Mouse (Mus musculus) E14TG2a.4 (cell line): ENCODE data around the gene Sowahb.

ENCODE experiments used
- H3K27me3 ChIP-seq: 2 replicates; pipeline ENCODE4 v1.6.1; 2014; ENCODE audit warnings: low read length, control low read depth; ENCODE audit not compliant: insufficient read depth
- H3K36me3 ChIP-seq: 2 replicates; pipeline ENCODE4 v1.6.1; 2014; ENCODE audit warnings: low read length, control low read depth; ENCODE audit not compliant: insufficient read depth
- H3K4me1 ChIP-seq: replicated peaks from 2 replicates; pipeline ENCODE4 v1.6.1; 2014; ENCODE audit warnings: low read depth, low read length, control low read depth
- H3K4me3 ChIP-seq: replicated peaks from 2 replicates; pipeline ENCODE4 v1.5.1; 2014; ENCODE audit warnings: mild to moderate bottlenecking, low read length
- H3K9me3 ChIP-seq: 2 replicates; pipeline ENCODE4 v1.6.1; 2014; ENCODE audit warnings: low read length, control low read depth
- CTCF ChIP-seq: conservative IDR thresholded peaks from 2 replicates; pipeline ENCODE4 v1.5.1; 2014; ENCODE audit warnings: low read length
- NANOG ChIP-seq: IDR thresholded peaks from 2 replicates; pipeline ENCODE4 v1.6.1; 2014; ENCODE audit warnings: borderline replicate concordance, low read length, mixed read lengths
- POU5F1 ChIP-seq: IDR thresholded peaks from 2 replicates; pipeline ENCODE4 v1.6.1; 2014; ENCODE audit warnings: low read length, borderline replicate concordance

Sowahb gene

GRCm38 (mm10) chr5:93035285-93035684 is 9.5 kb downstream of the Sowahb start:
- no peak for TF ChIP-seq CTCF
- TF ChIP-seq POU5F1: no peak
- TF ChIP-seq NANOG: no peak
- H3K4me1 ChIP-seq: peaks cover 21% of the 10 kb centered on the region
- H3K36me3 ChIP-seq: no peaks in the 10 kb centered on the region
- H3K27me3 ChIP-seq: no peaks in the 10 kb centered on the region
- H3K9me3 ChIP-seq: no peaks in the 10 kb centered on the region
- H3K4me3 ChIP-seq: no peak overlapping the region

GRCm38 (mm10) chr5:93033087-93033870 is 11.5 kb downstream of the Sowahb start:
- H3K36me3 ChIP-seq: no peaks in the 10 kb centered on the region
- H3K4me1 ChIP-seq: peaks cover 16% of the 10 kb centered on the region
- H3K9me3 ChIP-seq: no peaks in the 10 kb centered on the region
- no peaks in the 10 kb centered on the region for H3K27me3 ChIP-seq
- TF ChIP-seq POU5F1: no peak
- no peak for TF ChIP-seq NANOG
- no peak for TF ChIP-seq CTCF
- no peak overlapping the region for H3K4me3 ChIP-seq

DNA sequence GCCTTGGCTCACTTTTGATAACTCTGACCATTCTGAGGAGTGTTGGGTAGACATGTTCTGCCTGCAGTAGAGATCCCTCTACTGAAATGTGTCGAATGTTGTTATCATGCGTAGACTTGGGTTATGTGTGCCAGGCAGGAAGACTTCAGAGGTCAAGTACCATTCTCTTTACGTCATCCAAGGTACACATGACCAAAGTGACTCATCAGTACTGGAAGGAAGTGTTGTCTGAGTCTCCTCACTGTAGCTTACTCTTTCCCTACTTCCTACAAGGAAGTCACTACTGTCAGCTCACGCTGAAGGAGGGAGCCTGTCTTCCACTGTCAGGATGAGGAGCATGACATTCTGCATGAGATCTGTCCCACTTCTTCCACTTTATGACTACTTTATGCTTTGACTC is 12.2 kb downstream of the Sowahb start:
- TF ChIP-seq POU5F1 (no peak), CTCF (no peak), NANOG (no peak)
- Histone ChIP-seq H3K36me3 (no peaks in the 10 kb centered on the region), H3K9me3 (no peaks in the 10 kb centered on the region), H3K4me3 (no peak overlapping the region), H3K4me1 (peaks cover 20% of the 10 kb centered on the region), H3K27me3 (no peaks in the 10 kb centered on the region)

DNA sequence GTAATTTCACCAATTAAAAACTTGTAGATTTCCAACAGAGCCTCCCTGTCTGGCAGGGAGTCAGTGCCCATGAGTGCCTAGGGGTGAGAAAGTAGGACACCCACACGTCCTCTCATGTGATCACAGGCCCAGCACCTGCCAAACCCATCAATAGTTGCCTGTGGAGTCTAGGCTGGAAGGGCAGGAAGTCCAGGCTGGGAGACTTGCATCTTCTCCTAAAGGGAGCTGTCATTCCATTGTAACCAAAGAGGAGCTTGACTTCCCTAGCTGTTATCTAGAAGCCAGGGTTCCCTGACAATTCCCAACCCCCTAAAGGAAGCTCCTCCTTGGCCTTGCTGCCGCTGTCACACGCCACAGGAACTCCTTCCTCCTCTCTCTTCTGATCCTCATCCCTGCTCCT is 14.0 kb downstream of the Sowahb start:
- H3K4me1 ChIP-seq: peaks cover 27% of the 10 kb centered on the region
- no peak for TF ChIP-seq CTCF
- no peak for TF ChIP-seq NANOG
- no peak for TF ChIP-seq POU5F1

GRCm38 (mm10) chr5:93030411-93030810 is 14.4 kb downstream of the Sowahb start:
- TF ChIP-seq POU5F1 (no peak), NANOG (no peak), CTCF (no peak)
- Histone ChIP-seq H3K27me3 (no peaks in the 10 kb centered on the region), H3K4me1 (peaks cover 28% of the 10 kb centered on the region), H3K4me3 (no peak overlapping the region), H3K9me3 (no peaks in the 10 kb centered on the region), H3K36me3 (no peaks in the 10 kb centered on the region)

More for the DNA sequence above, 14.0 kb downstream of the Sowahb start:
- no peaks in the 10 kb centered on the region for H3K36me3 ChIP-seq
- no peaks in the 10 kb centered on the region for H3K9me3 ChIP-seq
- H3K27me3 ChIP-seq: no peaks in the 10 kb centered on the region
- no peak overlapping the region for H3K4me3 ChIP-seq

DNA sequence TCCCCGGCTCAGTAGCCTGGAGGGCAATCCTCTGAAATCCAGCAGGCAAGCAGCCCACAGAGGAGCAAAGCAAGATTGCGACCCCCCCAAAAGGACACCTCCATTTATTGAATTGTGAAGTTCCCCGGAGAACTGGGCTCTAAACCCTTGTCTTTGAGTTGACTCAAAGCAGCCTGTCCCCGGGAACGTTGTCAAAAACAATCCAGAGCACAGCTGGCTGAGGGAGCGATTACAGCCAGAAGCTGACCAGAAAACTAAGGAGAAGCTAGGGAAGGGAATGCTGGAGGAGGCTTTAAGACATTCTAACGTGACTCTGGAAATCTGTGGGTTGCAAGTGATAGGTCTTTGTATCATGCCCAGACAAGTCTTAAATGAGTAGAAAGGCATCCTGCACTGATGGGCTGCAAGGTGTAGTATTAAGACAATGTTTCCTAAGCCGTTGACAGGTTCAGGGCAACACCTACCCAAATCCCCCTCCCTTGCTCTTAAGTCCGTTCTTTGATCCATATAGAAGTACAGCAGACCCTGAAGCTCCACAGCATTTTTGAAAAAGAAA is 17.6 kb downstream of the Sowahb start:
- H3K4me1 ChIP-seq: peaks cover 39% of the 10 kb centered on the region
- H3K36me3 ChIP-seq: no peaks in the 10 kb centered on the region
- H3K9me3 ChIP-seq: no peaks in the 10 kb centered on the region
- no peaks in the 10 kb centered on the region for H3K27me3 ChIP-seq
- peak overlapping the region; percentile 23; the same call in 1 of the 2 replicates for H3K4me3 ChIP-seq
- TF ChIP-seq CTCF (no peak), POU5F1 (no peak), NANOG (no peak)

DNA sequence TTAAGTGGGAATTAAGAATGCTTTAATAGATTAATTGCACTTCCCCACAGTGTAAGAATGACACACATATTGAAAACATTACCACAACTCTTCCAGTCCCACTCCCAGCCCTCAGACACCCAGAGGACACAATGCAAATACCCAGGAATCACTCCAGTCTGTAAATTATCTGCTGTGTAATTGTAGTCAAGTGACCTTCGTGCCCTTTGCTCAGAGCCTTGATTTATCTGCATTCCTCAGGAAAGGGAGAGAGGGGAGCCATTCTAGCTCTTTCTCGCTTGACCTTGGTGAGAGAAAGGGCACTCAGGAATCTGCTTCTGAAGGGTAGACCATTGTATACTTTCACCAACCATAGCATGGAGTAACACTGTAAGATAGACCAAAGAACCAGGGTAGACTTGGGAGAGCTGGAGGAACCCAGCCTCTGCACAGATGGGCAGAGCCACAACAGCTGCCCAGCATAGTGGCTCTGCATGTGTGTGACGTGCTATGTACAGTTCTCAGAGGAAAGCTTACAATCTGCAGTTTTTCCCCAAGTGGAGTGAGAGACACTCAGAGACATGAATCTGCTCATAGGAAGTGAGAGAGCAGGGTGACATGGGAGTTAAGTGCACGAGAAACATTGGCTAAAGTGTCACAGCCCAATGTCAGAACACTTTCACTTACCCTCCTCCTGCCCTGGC is 18.2 kb downstream of the Sowahb start:
- no peaks in the 10 kb centered on the region for H3K27me3 ChIP-seq
- no peaks in the 10 kb centered on the region for H3K9me3 ChIP-seq
- H3K4me1 ChIP-seq: peaks cover 44% of the 10 kb centered on the region
- peak overlapping the region; percentile 23; the same call in 1 of the 2 replicates for H3K4me3 ChIP-seq
- no peaks in the 10 kb centered on the region for H3K36me3 ChIP-seq
- TF ChIP-seq POU5F1 (no peak), NANOG (no peak), CTCF (no peak)

GRCm38 (mm10) chr5:93024754-93025280 is 20.0 kb downstream of the Sowahb start:
- Histone ChIP-seq H3K36me3 (no peaks in the 10 kb centered on the region), H3K27me3 (no peaks in the 10 kb centered on the region), H3K4me3 (no peak overlapping the region), H3K4me1 (peaks cover 50% of the 10 kb centered on the region), H3K9me3 (no peaks in the 10 kb centered on the region)
- no peak for TF ChIP-seq CTCF
- TF ChIP-seq NANOG: no peak
- TF ChIP-seq POU5F1: no peak
